Mouse (Mus musculus): Measurements from ENCODE around the gene Usp15.

DNA sequence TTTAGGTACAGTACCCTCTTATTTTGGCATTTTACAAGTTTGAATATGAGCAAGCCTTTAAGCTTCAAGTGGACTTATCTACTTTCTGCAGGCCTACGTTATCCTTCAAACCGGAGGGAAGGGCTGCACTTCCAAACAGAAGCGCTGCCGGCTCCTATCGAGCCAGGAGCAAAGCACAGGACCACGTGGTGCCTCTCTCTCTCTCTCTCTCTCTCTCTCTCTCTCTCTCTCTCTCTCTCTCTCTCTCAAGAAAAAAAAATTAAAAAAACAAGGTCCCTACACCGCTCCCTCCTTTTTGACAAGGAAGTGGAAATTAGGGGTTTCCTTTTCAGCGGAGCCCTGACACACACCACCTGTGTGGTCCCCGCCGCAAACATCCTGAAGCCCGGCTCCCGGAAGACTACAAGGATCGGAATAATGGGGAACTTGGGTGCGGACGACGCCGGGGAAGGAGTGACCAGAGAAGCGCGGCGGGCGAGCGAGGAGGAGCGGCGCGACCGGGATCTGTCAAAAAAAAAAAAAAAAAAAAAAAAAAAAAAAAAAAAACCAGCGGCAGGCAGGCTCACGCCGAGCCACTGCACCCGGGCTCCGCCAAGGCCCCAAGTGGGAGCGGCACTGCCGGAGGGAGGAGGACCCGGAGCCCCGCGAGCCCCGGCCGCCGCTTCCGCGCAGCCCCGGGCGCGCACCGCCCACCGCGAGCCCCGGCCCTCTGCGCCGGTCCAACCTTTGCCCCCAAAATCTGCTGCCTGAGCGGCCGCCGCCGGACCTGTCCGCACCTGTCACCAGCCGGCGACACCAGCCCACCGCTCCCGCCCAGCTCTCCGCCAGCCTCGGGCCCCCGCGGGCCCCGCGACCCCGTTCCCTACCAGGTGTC, 597 bp downstream of the Usp15 start:
- TF ChIP-seq CTCF (IDR thresholded peaks at IDR 0.05; ENCODE audit: low read depth, low read length) (no peak), POLR2A (IDR thresholded peaks at IDR 0.05; ENCODE audit: extremely low read depth, insufficient read depth, low read length) (no peak)

Data from liver, adult 2 months (tissue).